Mouse (Mus musculus) neutrophil, adult 5-6 weeks (primary cell): Measurements from ENCODE around the gene Npepps. TPM values are rescaled to one million over a fixed set of nuclear protein-coding genes. Genes with fewer than 3 reads are reported as not detected.
A peak's percentile ranks its signal among the peaks of the same experiment; 100 is the strongest.
"Not testable (repeated sequence)": the region's sequence is repeated elsewhere in the genome, so short reads cannot be mapped to it uniquely, and the experiment has no call there.

Experiments used
- ATAC-seq: fragments of 151-379, 151-347 bp; 2 replicates; pipeline ENCODE4 v1.8.0; 2017; ENCODE audit warnings: mild to moderate bottlenecking, moderate TSS enrichment; ENCODE audit not compliant: insufficient number of reproducible peaks, poor library complexity, low FRiP score, severe bottlenecking; ENCODE audit errors: extremely low read depth
- total RNA-seq: library from RNA; stranded (forward); fragments of 200-1000 nt; gene quantifications from 2 replicates; pipeline ENCODE4 v1.2.3, GENCODE M21; 2017

The Npepps gene
- 51.1 and 52.1 TPM in 2 replicates for total RNA-seq

DNA sequence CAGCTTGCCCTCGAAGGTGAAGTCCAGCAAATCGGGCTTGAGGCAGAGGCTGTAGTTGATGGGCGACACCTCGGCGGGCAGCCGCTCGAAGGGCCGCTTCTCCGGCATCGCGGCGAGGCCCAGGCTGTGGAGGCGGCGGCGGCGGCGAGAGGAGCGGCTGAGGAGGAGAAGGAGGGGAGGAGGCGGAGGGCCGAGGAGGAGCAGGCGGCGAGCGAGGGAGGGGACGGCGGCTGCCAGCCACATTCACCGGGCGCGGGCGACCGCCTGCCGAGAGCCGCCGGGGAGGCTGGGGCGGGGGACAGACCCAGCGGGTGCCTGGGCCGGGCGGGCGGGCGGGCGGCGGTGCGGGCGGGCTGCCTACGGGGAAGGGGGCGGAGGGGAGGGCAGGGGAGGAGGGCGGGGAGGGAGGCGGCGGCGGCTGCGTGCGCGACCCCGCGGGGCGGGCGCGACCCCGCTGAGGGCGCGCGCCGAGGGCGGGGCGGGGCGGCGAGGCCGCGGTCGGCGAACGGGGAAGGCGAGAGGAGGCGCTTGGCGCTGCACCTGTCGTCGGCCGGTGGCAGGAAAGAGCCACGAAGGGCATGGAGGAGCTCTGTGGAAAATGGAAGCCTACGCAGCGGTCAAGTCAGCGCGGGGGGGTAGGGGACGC lies at the start of gene Npepps:
Npepps (minus strand) TSS at position 423 of the 646 bp plus-strand sequence.
- ATAC-seq, result peak; percentile 65

DNA sequence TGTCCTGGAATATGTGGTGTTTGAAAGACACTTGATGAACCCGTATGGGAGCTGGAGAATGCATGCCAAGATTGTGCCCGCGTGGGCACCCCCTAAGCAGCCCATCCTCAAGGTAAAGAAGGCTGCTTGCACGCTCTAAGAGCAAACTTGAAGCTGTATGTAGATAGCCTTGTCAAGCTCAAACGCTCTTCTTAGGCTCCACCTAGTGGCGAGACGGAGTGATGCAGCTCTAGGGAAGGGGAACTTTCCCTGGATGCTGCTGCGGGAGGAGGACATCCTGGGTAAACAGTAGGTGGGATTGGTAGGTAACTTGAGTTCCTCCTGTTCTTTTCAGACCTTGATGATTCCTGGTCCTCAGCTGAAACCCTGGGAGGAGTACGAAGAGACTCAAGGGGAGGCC lies 47.7 kb upstream of the Npepps start:
- ATAC-seq, result peak; percentile 69

- no peak for ATAC-seq
Measured at GRCm38 (mm10) chr11:97325224-97325623, 44.8 kb upstream of the Npepps start.

DNA sequence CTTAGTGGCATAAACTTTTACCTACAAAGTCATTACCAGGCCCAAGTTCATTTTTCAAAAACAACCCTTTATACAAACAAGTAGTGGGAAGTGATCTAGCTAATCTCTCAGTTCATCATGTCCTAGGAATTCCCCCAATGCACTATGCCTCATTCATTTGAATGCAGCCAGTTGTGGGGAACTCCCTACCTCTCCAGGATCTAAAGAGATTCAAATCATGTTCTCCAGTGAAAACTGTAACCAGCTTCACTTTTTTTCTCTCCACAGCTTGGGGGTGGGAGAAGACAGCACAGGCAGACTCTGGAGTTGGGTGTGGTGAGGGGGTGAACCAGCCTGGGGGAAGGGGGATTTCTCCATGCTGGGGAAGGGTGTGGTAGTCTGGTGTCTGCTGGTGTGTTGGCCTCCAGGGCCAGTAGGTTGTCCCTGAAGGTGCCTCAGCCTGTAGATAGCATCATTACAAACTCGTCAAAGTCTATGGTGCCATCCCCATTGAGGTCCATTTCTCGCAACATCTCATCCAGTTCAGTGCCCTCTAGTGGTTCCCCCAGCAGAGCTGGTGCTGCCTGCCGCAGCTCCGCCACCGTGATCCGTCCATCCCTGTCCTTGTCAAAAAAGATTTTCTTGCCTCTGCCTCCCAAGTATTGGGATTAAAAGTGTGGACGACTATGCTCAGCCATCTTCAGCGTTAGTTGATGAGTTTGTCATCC lies 41.6 kb upstream of the Npepps start:
- ATAC-seq, result peak; percentile 79

DNA sequence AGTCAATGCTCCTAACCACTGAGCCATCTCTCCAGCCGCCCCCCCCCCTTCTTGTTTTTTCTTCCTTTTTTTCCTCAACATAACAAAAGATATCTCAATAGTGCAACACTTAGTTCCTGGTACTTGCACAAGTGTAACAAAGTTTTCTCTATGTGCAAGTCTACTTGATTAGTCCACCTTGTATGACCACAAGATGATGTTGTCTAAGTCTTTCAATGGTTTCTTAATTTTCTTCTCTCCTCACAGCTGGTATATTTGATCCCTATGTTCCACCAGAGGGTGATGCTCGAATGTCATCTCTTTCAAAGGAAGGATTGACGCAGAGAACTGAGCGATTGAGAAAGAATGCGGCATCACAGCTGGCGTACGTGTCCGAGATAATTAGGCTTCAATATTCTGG lies 40.8 kb upstream of the Npepps start:
- no peak for ATAC-seq

- ATAC-seq, result peak; percentile 97
Measured at GRCm38 (mm10) chr11:97315504-97316503, 35.4 kb upstream of the Npepps start, which contains the start of gene Mrpl45. Gene Mrpl45, plus strand, starts transcription at chr11:97315716.

- no peak for ATAC-seq
Measured at GRCm38 (mm10) chr11:97314751-97315503, 34.5 kb upstream of the Npepps start.

- ATAC-seq, result no peak
Measured at GRCm38 (mm10) chr11:97314110-97314509, 33.7 kb upstream of the Npepps start.

- not testable (repeated sequence) for ATAC-seq
Measured at GRCm38 (mm10) chr11:97312871-97313270, 32.4 kb upstream of the Npepps start.

DNA sequence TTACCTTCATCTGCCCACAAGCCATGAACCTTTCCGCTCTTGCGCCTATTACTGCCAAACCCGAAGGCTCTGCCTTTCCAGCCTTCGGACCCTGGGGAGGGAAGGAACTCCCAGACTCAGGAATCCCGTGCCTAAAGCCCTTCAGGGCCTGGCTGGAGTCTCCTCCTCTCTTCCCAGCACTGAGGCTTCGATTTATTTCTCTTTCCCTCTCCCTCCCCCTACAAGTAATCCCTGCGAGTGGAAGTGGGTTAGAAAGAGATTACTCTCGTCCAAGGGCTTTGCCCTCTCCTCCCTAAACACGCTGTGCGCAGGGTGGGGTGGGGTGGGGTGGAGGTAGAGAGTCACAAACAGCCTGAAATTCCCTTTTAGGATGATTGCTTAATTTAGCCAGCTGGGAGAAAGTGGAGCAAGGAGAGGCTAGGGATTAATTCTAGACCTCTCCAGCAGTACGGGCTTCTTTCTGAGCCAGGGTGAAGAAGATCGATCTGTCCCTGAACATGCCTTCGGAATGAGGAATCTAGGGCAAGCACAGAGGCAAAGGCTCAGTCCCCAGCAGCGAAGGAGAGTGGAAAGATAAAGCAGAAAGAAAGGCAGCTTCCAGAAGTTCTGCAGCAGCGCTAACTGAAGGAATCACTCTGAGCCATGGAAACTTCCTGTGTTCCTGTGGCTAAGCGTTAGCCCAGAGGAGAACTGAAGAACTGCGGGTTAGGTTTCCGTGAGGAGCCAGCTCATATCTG lies 30.6 kb upstream of the Npepps start:
- ATAC-seq, result no peak

GRCm38 (mm10) chr11:97309911-97310571 lies 29.6 kb upstream of the Npepps start:
- peak; percentile 80 for ATAC-seq

DNA sequence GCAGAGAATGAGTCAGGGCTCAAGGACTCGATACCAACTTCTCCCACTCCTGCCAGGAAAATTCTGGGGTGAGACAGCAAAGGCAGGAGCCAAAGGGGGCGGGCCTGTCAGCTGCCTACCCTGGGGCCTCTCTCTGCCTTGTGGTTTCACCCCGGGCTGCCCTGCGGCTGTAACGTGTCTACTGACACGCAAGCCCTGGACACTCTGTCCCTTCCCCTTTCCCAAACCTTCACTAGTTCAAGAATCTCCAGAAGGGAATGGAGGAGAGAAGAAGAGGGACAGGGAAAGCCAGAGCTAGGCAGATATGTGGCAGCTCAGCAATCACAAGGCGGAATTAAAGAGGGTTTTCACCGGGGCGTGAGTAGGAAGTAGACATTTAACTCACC lies 29.0 kb upstream of the Npepps start:
- ATAC-seq, result peak; percentile 40

DNA sequence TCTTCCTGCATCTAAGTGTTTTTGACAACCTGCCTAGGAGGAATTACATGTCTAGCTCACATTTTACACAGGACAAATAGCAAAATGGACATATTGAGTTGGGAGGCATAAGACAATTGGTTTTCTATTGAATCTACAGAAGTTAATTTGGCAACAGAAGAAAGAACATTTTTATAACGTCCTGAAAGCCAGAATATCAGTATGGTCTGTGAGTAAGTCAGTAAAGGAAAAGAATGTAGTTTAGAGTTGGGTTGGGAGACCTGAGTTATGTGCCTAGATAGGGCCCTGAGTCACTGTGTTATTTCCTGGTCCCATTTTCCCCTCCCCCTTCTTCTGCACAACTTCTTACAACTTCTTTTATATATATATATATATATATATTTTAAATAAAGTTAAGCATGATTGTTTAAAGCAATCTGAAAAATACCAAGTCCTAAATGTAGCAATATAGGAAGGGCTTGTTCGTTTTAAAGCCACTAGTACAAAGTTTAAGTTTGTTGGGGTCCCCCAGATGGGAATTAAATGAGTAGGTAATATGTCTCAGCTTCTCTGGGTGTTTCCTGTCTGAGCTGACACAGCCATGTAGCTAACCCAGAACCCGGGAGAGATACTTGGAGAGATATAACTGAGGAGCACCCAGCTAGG lies 28.5 kb upstream of the Npepps start:
- no peak for ATAC-seq

- ATAC-seq, result no peak
Measured at GRCm38 (mm10) chr11:97307294-97308069, 27.0 kb upstream of the Npepps start.

- ATAC-seq, result no peak
Measured at GRCm38 (mm10) chr11:97304631-97305030, 24.2 kb upstream of the Npepps start.

DNA sequence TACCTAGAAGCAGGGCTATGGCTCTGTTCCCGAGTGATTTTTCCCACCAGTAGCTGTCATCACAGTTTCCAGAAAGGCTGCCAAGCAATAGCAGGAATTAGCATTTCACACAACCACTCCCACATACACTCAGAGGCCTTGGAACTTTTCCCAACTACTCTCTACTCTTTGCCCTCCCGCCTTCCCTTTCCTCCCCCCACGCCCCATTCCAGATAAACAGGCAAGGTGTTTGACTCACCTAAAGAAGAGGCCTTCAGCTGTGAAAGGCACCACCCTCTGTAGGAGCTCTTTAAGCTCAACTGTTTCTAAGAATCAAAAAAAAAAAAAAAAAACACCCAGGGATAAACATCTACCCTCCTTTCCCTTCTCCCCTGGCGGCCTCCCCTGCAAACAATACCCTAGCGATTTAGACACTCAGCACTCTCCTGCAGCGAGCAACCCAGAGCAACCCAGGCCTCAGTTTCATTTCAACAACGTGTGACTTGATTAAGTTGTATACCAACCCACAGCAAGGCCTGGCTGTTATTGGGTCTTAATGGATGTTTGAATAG lies 21.9 kb upstream of the Npepps start:
- ATAC-seq, result no peak
